Mouse (Mus musculus): Measurements from ENCODE around the gene Onecut1.

DNA sequence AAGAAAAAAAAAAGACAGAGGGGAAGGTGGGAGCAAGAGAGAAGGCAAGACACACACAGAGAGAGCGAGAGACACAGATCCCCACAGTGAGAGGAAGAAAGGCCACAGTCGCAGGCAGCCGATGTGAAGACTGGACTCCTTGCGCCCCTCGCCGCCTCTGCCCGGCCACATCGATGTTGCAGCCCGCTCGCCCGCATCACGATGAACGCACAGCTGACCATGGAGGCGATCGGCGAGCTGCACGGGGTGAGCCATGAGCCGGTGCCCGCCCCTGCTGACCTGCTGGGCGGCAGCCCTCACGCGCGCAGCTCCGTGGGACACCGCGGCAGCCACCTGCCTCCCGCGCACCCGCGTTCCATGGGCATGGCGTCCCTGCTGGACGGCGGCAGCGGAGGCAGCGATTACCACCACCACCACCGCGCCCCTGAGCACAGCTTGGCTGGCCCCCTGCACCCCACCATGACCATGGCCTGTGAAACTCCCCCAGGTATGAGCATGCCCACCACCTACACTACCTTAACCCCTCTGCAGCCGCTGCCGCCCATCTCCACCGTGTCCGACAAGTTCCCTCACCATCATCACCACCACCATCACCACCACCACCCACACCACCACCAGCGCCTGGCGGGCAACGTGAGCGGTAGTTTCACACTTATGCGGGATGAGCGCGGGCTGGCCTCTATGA lies 517 bp downstream of the Onecut1 start:
- TF ChIP-seq CTCF (IDR thresholded peaks at IDR 0.05; ENCODE audit: low read depth, low read length) (no peak), POLR2A (IDR thresholded peaks at IDR 0.05; ENCODE audit: borderline replicate concordance, low read depth, low read length) (no peak)

Data from bone marrow macrophage, adult 2 months (primary cell).